Mouse (Mus musculus) ES-E14 (cell line): Measurements from ENCODE around the gene Lrmda.

Source experiments
- ZC3H11A ChIP-seq: IDR thresholded peaks from 2 replicates; pipeline ENCODE4 v1.6.1; 2012; ENCODE audit warnings: low read depth, mild to moderate bottlenecking, inconsistent platforms, low read length, borderline replicate concordance
- ZNF384 ChIP-seq: IDR thresholded peaks from 2 replicates; pipeline ENCODE4 v1.6.1; 2012; ENCODE audit warnings: low read depth, low read length, inconsistent platforms

DNA sequence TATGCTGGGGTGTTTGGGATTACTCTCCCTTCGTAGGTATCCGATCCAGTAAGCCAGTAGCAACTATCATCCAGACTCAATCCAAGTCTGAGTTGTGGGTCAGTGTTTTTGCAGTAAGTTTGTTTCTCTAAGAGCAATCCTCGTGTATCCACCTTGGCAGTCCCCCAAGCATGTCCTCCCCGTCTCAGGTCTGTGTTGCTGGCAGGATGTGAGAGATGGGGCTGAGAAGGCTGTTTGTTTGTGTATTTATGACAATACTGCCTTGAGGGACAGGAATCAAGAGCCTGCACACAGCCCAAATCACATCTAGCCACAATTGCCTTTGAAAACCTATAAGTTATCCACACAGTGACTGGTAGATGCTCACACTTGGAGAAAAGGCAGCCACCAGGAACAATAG lies 567.3 kb downstream of the Lrmda start:
- TF ChIP-seq ZC3H11A, result no peak
- TF ChIP-seq ZNF384, result no peak
